Mouse (Mus musculus) embryonic facial prominence, embryonic 11.5 days (tissue): Measurements from ENCODE around the gene Atp8a1. TPM values are rescaled to one million over a fixed set of nuclear protein-coding genes. Genes with fewer than 3 reads are reported as not detected.

Experiments used
- ATAC-seq: fragments of 200-750 bp; cut with Nextera tagmentation; replicated peaks from 2 replicates; pipeline ENCODE4 v1.8.0; 2017; ENCODE audit warnings: low read depth; ENCODE audit not compliant: insufficient number of reproducible peaks, low FRiP score, low TSS enrichment
- DNase-seq: peaks from one replicate; pipeline ENCODE4 v3.0.0-alpha.2; 2015; ENCODE audit warnings: low spot score
- H3K27ac ChIP-seq: fragments of 300-500 bp; sonication (generic); replicated peaks from 2 replicates; pipeline ENCODE4 v1.5.1; 2014; ENCODE audit warnings: mild to moderate bottlenecking, low read depth, low read length, control low read depth
- H3K27me3 ChIP-seq: fragments of 300-500 bp; sonication (generic); 2 replicates; pipeline ENCODE4 v1.6.1; 2014; ENCODE audit warnings: mild to moderate bottlenecking, low read length, moderate library complexity, mixed read lengths; ENCODE audit not compliant: control insufficient read depth, insufficient read depth
- H3K36me3 ChIP-seq: fragments of 300-500 bp; sonication (generic); replicated peaks from 2 replicates; pipeline ENCODE4 v1.6.1; 2014; ENCODE audit warnings: low read depth, mild to moderate bottlenecking, low read length, moderate library complexity, mixed read lengths; ENCODE audit not compliant: control insufficient read depth, insufficient read depth
- H3K4me1 ChIP-seq: fragments of 300-500 bp; sonication (generic); 2 replicates; pipeline ENCODE4 v1.6.1; 2014; ENCODE audit warnings: low read length, mixed read lengths; ENCODE audit not compliant: control insufficient read depth, insufficient read depth
- H3K4me2 ChIP-seq: fragments of 300-500 bp; sonication (generic); 2 replicates; pipeline ENCODE4 v1.6.1; 2014; ENCODE audit warnings: low read depth, mild to moderate bottlenecking, control low read depth, low read length, moderate library complexity
- H3K4me3 ChIP-seq: fragments of 300-500 bp; sonication (generic); 2 replicates; pipeline ENCODE4 v1.5.1; 2014; ENCODE audit warnings: low read depth, low read length, control low read depth
- H3K9ac ChIP-seq: fragments of 300-500 bp; sonication (generic); replicated peaks from 2 replicates; pipeline ENCODE4 v1.6.1; 2014; ENCODE audit warnings: mild to moderate bottlenecking, control low read depth, low read length
- H3K9me3 ChIP-seq: fragments of 300-500 bp; sonication (generic); replicated peaks from 2 replicates; pipeline ENCODE4 v1.6.1; 2016; ENCODE audit warnings: mild to moderate bottlenecking, low read length, inconsistent platforms, mixed read lengths; ENCODE audit not compliant: control insufficient read depth
- WGBS: fragments of 180-500 bp; shearing (Covaris S2); extraction: QIAGEN DNeasy Blood & Tissue Kit; methylation state at CpG from one replicate; pipeline ENCODE4 v1.1.7; 2014; 5-methylcytosine and 5-hydroxymethylcytosine counted together
- polyA plus RNA-seq: library from polyadenylated mRNA; unstranded; fragments of >200 nt; fragmentation: Nextera tagmentation; extraction: Ambion mirVana; gene quantifications from 2 replicates; pipeline ENCODE4 v1.2.1, GENCODE M21; 2014

The Atp8a1 gene
- polyA plus RNA-seq, 1 experiment from 2014 or later, result 14.9 TPM

DNA sequence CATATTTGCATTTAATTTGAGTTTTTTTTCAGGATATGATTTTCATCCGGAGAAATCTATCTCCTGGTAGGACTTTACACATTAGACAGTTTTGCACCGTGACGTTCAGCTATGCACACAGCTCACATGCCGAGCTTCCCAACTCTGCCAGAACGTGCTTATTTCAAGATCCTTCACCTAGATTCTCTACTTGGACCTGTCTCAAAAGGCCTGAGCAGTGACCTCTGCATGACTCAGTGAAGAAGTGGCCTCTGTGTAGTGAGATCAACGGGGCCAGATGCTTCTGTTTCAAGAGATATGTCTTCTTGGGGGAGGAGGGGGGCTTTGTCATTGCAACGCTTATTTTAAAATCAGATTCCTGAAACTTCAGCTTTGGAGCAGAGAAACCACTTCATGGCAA, 64.5 kb downstream of the Atp8a1 start:
- Histone ChIP-seq H3K27ac (no peak overlapping the region), H3K27me3 (no peaks in the 10 kb centered on the region), H3K4me1 (no peaks in the 10 kb centered on the region), H3K4me2 (no peak overlapping the region), H3K9ac (no peak overlapping the region), H3K9me3 (no peaks in the 10 kb centered on the region), H3K4me3 (no peak overlapping the region), H3K36me3 (no peaks in the 10 kb centered on the region)
- ATAC-seq, result no peak
- DNase-seq, result no peak
- WGBS, result 86% methylated on average over 7 of the region's 7 CpGs

DNA sequence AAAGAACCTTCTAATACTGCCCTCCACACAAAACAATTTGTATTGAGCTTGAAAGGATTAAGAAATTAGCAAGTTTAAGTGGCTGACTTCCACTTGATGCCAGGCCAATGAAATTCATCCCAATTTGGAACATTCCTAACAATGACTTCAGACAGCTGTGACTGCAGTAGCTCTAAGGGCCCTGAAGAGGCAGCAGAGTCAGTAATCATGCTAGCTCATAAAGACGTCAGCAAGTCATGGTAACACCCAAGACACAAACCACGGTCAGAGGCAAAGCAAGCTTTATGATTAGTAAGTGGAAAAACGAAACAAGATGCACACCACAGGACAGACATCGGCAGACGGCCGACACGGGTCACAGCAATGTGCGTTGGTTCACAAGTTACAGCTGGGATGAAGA, 69.2 kb downstream of the Atp8a1 start:
- WGBS, result 72% methylated on average over 8 of the region's 8 CpGs
- no peak overlapping the region for H3K27ac ChIP-seq
- H3K9ac ChIP-seq, result no peak overlapping the region
- H3K4me2 ChIP-seq, result no peak overlapping the region
- ATAC-seq, result no peak
- peak; percentile 45 for DNase-seq
- H3K36me3 ChIP-seq, result no peaks in the 10 kb centered on the region
- H3K27me3 ChIP-seq, result no peaks in the 10 kb centered on the region
- no peaks in the 10 kb centered on the region for H3K4me1 ChIP-seq
- no peaks in the 10 kb centered on the region for H3K9me3 ChIP-seq
- H3K4me3 ChIP-seq, result no peak overlapping the region

DNA sequence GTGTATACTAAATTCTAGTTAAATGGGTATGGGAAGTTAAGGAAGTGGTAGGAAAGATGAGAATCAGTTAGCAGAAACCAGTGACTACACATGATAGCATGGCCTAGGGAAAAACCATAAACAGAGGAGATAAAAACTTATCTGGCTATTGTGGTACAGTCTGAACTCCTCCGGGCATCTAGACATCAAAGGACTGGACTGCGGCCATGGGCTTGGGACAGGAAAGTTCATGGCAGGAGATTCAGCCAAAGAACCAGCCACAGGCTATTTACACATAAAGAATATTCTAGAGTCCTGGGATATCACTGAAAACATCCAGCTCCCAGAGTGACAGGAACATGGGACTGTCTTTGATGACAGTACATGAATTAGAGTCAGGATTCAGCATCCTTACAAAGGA, 73.0 kb downstream of the Atp8a1 start:
- H3K27me3 ChIP-seq, result no peaks in the 10 kb centered on the region
- H3K4me2 ChIP-seq, result no peak overlapping the region
- 95% methylated on average over 2 of the region's 2 CpGs for WGBS
- no peak overlapping the region for H3K4me3 ChIP-seq
- no peaks in the 10 kb centered on the region for H3K9me3 ChIP-seq
- no peaks in the 10 kb centered on the region for H3K36me3 ChIP-seq
- DNase-seq (no peak), ATAC-seq (no peak)
- H3K27ac ChIP-seq, result no peak overlapping the region
- no peaks in the 10 kb centered on the region for H3K4me1 ChIP-seq
- H3K9ac ChIP-seq, result no peak overlapping the region

DNA sequence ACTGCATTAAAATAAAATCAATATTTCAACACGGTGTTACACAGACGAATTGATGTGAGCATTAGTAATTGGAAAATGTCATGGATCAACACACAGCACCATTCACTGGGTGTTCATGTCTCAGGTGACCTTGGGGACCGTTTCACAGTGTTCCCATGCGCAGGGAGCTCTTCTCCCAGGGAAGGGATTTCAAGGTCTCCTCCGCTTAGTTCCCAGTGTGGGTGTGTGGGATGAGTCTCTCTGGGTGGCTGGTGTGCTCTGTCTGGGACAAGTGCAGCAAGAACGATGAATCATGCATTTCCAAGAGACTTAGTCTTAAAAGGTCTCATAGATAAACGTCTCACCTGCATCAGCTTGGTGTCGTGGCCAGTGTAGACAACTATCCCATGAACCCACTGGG, 78.5 kb downstream of the Atp8a1 start:
- no peak overlapping the region for H3K9ac ChIP-seq
- no peaks in the 10 kb centered on the region for H3K9me3 ChIP-seq
- H3K4me3 ChIP-seq, result no peak overlapping the region
- 88% methylated on average over 8 of the region's 8 CpGs for WGBS
- no peaks in the 10 kb centered on the region for H3K27me3 ChIP-seq
- ATAC-seq (no peak), DNase-seq (no peak)
- no peak overlapping the region for H3K4me2 ChIP-seq
- H3K27ac ChIP-seq, result no peak overlapping the region
- no peaks in the 10 kb centered on the region for H3K4me1 ChIP-seq
- no peaks in the 10 kb centered on the region for H3K36me3 ChIP-seq

DNA sequence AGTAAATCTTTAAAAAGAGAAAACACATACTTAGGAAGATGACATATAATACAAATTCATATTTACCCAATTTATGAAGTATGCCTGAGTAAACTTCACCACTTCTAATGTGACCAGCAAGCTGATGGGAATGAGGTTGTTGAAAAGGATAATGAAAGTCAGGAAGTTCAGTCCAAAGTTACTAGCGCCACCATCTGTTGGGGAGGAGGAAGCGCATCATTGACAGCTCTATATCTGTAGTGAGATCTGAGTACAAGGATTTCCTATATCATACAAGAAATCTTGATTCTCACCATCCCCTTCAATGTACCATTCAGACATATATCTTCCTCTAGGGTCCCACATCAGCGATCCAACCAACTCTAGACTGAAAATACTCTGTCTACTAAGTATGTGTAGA, 82.4 kb downstream of the Atp8a1 start:
- H3K27me3 ChIP-seq, result no peaks in the 10 kb centered on the region
- DNase-seq (no peak), ATAC-seq (no peak)
- no peaks in the 10 kb centered on the region for H3K9me3 ChIP-seq
- no peak overlapping the region for H3K4me3 ChIP-seq
- no peaks in the 10 kb centered on the region for H3K4me1 ChIP-seq
- WGBS, result 96% methylated on average over 3 of the region's 3 CpGs
- H3K9ac ChIP-seq, result no peak overlapping the region
- H3K36me3 ChIP-seq, result no peaks in the 10 kb centered on the region
- H3K27ac ChIP-seq, result no peak overlapping the region
- H3K4me2 ChIP-seq, result no peak overlapping the region

DNA sequence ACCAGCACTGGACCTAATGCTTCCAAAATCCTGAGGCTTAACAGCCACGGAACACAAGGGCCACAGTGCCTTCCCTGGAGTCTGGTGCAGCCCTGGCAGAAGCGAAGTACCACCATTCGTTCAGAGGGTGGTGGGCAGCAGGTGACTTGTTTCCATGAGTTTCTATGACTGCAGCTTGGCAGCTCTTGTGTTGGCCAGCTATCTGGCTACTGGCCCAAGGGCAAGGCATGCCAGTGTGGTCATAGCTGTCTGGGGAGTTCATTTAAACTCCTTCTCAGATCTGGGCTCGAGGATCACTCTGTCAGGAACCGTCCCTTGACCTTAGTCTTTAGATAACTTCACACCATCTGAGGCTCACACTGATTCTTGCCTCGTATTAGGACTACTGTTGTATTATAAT, 89.1 kb downstream of the Atp8a1 start:
- DNase-seq (no peak), ATAC-seq (no peak)
- Histone ChIP-seq H3K27me3 (no peaks in the 10 kb centered on the region), H3K4me2 (no peak overlapping the region), H3K36me3 (no peaks in the 10 kb centered on the region), H3K9me3 (no peaks in the 10 kb centered on the region), H3K9ac (no peak overlapping the region), H3K4me3 (no peak overlapping the region), H3K4me1 (no peaks in the 10 kb centered on the region), H3K27ac (no peak overlapping the region)
- WGBS, result 85% methylated on average over 6 of the region's 6 CpGs

DNA sequence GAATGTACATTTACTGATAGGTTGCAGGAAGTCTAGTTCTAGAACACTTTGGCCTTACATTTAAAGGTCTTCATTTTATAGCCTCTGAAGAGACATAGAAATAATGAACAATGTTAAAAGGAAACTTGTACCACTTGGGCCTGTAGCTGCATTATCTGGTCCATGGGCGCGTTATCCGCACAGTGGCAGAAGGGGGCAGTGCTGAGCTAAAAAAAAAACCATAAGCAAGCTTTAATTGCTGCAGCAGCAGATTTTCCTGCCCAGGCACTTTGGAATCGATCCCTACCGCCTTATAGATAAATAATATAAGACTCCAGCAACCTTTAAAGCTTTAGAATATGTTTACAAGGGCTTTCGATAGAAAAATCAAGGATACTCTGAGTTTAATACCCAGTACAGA, 91.1 kb downstream of the Atp8a1 start:
- H3K36me3 ChIP-seq, result no peaks in the 10 kb centered on the region
- no peaks in the 10 kb centered on the region for H3K9me3 ChIP-seq
- H3K4me3 ChIP-seq, result no peak overlapping the region
- H3K4me1 ChIP-seq, result no peaks in the 10 kb centered on the region
- H3K9ac ChIP-seq, result no peak overlapping the region
- no peak overlapping the region for H3K27ac ChIP-seq
- no peak overlapping the region for H3K4me2 ChIP-seq
- DNase-seq (peak; percentile 57), ATAC-seq (no peak)
- WGBS, result 27% methylated on average over 6 of the region's 6 CpGs
- H3K27me3 ChIP-seq, result no peaks in the 10 kb centered on the region

DNA sequence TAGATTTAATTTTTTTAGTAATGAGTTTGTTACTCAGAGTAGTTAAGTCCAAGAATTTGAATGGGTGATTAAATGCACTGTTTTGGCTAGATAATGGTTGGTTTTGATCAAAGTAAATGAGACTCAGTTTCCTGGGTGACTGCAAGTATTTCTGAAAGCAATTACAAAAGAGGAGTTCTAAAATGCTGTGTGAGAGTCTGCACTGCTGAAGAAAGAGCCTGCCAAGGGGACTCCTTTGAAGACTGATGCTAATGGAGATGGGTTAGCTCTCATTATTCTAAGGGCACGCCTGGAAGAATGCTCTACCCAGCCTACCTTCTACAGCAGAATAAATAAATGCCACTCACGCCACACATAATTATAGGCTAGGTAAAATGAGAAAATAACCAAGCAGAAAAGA, 94.2 kb downstream of the Atp8a1 start:
- WGBS, result 42% methylated on average over 2 of the region's 2 CpGs
- H3K4me2 ChIP-seq, result no peak overlapping the region
- no peaks in the 10 kb centered on the region for H3K27me3 ChIP-seq
- no peak overlapping the region for H3K4me3 ChIP-seq
- H3K36me3 ChIP-seq, result no peaks in the 10 kb centered on the region
- H3K9ac ChIP-seq, result no peak overlapping the region
- no peak overlapping the region for H3K27ac ChIP-seq
- DNase-seq (no peak), ATAC-seq (no peak)
- H3K4me1 ChIP-seq, result no peaks in the 10 kb centered on the region
- no peaks in the 10 kb centered on the region for H3K9me3 ChIP-seq
